Mouse (Mus musculus) left cerebral cortex, adult 18-20 months (tissue): ENCODE data around the gene Parm1. TPM values are rescaled to one million over a fixed set of nuclear protein-coding genes. Genes with fewer than 3 reads are reported as not detected.
A peak's percentile ranks its signal among the peaks of the same experiment; 100 is the strongest.

Source experiments
- DNase-seq, 2 experiments: peaks; one replicate each; pipeline ENCODE4 v3.0.0; 2021 to 2022; ENCODE audit warnings: low spot score in 2 of 2, mixed read lengths in 1 of 2
- total RNA-seq, 2 experiments: library from RNA; stranded (reverse); gene quantifications; 2 replicates each; pipeline ENCODE4 v1.2.3; 2021

Parm1 gene
- total RNA-seq, 2 experiments from 2014 or later, result 37.6 to 41.3 TPM

DNA sequence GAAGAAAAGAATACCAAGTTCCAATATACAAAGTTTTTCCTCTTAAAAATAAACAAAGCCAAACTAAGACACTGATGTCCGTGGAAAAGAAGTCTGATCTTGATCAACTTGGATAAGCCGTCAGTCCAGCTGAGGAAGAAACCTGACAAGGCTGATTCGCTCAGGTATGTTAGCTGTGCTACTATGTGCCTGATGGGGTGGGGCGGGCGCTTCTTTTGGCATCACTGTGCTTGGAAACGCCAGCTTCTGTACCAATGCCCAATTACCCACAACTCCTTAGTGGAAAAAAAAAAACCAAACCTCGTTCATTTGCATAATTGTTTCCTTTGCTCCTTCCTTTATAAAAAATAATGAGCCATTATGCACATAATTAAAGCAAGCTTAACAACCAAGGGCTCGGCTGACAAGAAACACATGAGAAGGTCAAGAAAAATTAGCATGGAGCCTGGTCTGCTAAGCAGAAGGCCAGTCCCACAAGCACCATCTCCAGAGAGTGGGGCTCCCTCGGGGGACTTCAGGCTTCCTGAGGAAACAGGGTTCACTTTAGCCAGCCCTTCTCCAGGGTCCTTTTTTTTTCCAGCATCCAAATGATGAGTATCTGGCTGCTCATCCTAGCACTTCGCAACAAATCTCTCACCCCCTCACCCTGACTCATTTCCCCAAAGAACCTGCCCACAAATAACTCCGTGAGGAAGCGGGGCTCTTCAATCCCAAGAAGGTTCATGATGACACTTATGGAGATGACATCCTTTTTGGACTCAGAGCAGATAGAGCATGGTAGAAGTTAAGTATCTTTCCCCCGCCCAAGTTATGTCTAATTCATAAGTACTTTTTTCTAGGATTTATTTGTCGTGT, 135.9 kb downstream of the Parm1 start:
- peak in 1 of 2 experiments; percentile 28 for DNase-seq

DNA sequence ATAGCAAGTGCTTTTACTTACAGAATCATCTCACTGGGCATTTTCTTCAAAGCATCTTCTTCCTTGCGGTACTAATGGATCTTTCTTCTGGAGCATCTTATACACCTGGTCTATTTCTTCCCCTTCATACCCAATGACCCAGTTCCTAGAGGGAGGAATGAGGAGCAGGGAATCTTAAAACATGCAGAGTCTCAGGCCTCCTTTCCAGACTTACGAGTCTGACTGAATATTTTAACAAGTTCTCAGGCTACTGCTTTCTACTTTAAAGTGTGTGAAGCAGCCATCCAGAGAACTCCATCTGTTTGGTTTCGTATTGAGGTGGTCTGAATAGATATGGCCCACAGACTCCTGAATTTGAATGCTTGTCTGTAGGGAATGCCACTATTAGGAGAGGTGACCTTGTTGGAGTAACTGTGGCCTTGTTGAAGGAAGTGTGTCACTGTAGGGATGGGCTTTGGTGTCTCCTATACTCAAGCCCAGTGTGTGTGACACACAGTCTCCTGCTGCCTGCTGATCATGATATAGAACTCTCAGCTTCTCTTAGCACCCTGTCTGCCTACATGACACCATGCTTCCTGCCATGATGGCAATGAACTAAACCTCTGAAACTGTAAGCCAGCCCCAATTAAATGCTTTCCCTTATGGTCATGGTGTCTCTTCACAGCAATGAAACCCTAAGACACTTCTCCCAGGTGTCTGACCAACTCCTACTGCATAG, 137.1 kb downstream of the Parm1 start:
- DNase-seq, result no peak

DNA sequence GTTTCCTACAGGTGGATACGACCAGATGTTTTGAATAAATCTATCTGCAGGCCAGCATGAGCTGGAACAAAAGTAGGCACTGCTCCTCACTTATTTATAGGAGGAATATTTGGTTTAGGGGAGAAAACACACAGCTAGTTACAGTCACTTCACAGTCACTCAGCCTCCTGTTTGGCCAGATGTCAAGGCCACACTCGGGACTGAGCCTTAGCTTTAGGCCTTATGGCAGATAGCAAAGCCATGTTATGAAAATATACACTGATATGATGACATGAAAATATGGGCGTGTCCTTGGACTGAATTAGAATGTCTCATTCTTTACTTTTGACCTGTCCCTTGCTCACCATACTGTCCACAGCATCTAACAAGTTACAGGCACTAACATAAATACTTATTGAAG, 137.8 kb downstream of the Parm1 start:
- no peak for DNase-seq

DNA sequence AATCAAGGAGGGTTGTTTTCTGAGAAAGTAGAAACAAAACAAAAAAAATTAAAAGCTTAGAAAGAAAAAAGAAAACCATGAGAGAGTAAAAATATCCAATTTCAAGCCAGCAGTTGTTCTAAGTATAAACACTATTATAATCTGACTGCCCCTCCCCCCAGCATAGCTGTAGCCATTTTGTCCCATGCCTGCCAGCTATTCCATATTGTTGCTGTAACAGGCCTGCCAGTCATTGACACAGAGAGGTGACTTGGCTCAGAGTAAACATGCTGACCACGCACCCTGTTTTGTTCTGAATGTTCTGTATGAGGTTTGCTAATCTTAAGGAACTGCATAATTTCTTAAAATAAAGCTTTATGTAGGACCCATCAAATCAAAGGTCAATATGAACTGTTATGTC, 145.3 kb downstream of the Parm1 start:
- no peak for DNase-seq

DNA sequence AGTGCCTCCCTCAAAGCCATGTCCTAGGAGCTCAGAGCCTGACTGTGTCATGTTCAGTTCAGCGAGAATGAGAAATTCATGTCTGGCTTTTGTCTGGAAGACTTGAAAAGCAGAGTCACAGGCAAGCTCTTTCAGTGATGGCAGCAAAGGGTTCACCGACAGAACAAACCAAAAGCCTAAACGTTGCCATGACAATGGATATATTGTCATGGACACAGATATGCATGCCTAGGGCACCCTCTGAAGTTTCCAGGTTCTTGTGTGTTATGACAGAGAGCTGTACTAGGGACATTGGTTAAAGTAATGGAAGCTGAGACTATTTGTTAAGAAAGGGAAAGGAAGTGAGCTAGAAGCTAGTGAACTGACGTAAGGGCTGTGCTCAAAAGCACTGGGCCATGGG, 149.7 kb downstream of the Parm1 start:
- no peak for DNase-seq

DNA sequence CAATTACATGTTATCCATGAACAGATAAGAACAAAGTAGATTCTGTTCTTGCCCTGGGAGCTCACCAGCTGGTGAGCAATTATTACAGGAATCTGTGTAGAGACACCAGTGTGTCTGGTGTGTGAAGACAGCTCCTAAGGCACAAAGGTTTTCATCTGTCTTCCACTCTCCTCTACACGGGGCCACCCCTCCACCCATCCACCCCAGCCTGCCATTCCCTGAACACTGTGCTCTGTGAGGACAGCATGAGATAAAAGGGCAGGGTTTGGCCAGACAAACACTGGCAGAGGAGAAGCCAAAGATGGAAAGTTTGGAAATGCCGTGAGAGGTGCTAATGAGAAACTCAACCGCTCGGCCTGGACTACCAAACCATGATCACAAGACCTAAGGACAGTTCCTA, 151.8 kb downstream of the Parm1 start:
- no peak for DNase-seq

Other genes starting within 250 kb of the Parm1 start
- under 1 TPM; 0.14 to 0.70 TPM for gene Btc, start 114.6 kb upstream of the Parm1 start, total RNA-seq